Comparison of ENCODE assay signal across 8 mouse cellular contexts in genomic region chr4:147187283-147187965, GRCm38 (mm10). TPM values are rescaled to one million over a fixed set of nuclear protein-coding genes. Genes with fewer than 3 reads are reported as not detected.
DNase-seq lines count a peak whose midpoint lies in the region; ATAC-seq and TF ChIP-seq lines count a peak whose summit lies in the region.
"Not testable (repeated sequence)": the region's sequence is repeated elsewhere in the genome, so short reads cannot be mapped to it uniquely, and the experiment has no call there.
"Had no signal": no experiment of that assay in that cellular context is flagged by ENCODE, and none has a peak within 500 bp of the region (broad histone marks: within the 10 kb centered on the region; RNA-seq: fewer than 3 reads in every experiment).

No protein-coding gene starts in this region.

- H3K4me1 ChIP-seq in forebrain, embryonic 10.5 days; heart, embryonic 15.5 days (replicated peaks); intestine, postnatal 0 days (replicated peaks; ENCODE audit: control insufficient read depth, insufficient read depth, low read length); liver, embryonic 13.5 days (replicated peaks); midbrain, embryonic 12.5 days: not testable (repeated sequence)

- not testable (repeated sequence) for H3K27me3 ChIP-seq in forebrain, embryonic 10.5 days (ENCODE audit: poor library complexity, severe bottlenecking); heart, embryonic 15.5 days; intestine, postnatal 0 days (replicated peaks; ENCODE audit: control insufficient read depth, insufficient read depth, low read length); liver, embryonic 13.5 days; midbrain, embryonic 12.5 days

- H3K27ac ChIP-seq in forebrain, embryonic 10.5 days; heart, embryonic 15.5 days; intestine, postnatal 0 days (ENCODE audit: low read depth, low read length); liver, embryonic 13.5 days; midbrain, embryonic 12.5 days (replicated peaks): not testable (repeated sequence)

- not testable (repeated sequence) for H3K4me3 ChIP-seq in forebrain, embryonic 10.5 days; heart, embryonic 15.5 days; liver, embryonic 13.5 days (replicated peaks); midbrain, embryonic 12.5 days
- 0 out of 2 replicates have a peak overlapping the region, but pooled peaks have one; percentile 4 for H3K4me3 ChIP-seq in intestine, postnatal 0 days (ENCODE audit: low read depth, low read length)

- 70% methylated on average over 70 of the region's 71 CpGs for WGBS in forebrain, embryonic 10.5 days
- WGBS in heart, embryonic 15.5 days = 51% methylated on average over 71 of the region's 71 CpGs
- 63% methylated on average over 65 of the region's 71 CpGs for WGBS in intestine, postnatal 0 days
- WGBS in liver, embryonic 13.5 days (ENCODE audit: insufficient replicate concordance) = 54% methylated on average over 69 of the region's 71 CpGs
- 73% methylated on average over 70 of the region's 71 CpGs for WGBS in midbrain, embryonic 12.5 days

- ATAC-seq in heart, embryonic 15.5 days (replicated peaks; ENCODE audit: insufficient number of reproducible peaks, insufficient read depth, low FRiP score, low read depth) = peak; percentile 75
- ATAC-seq in intestine, postnatal 0 days = peak; percentile 47
- ATAC-seq in liver, embryonic 13.5 days (ENCODE audit: low read depth) = peak; percentile 58
- ATAC-seq in midbrain, embryonic 12.5 days (ENCODE audit: low FRiP score, low read depth) = peak; percentile 76

- H3K9ac ChIP-seq in heart, embryonic 15.5 days; intestine, postnatal 0 days (ENCODE audit: low read depth, low read length); liver, embryonic 13.5 days; midbrain, embryonic 12.5 days (replicated peaks): not testable (repeated sequence)

- not testable (repeated sequence) for H3K4me2 ChIP-seq in heart, embryonic 15.5 days; intestine, postnatal 0 days (replicated peaks; ENCODE audit: low read depth); liver, embryonic 13.5 days; midbrain, embryonic 12.5 days (replicated peaks)

- H3K9me3 ChIP-seq in forebrain, embryonic 10.5 days = peaks cover 15% of the 10 kb centered on the region
- not testable (repeated sequence) for H3K9me3 ChIP-seq in heart, embryonic 15.5 days (replicated peaks); intestine, postnatal 0 days (ENCODE audit: control insufficient read depth); liver, embryonic 13.5 days (replicated peaks); midbrain, embryonic 12.5 days

- DNase-seq in WW6 (ENCODE audit: low read depth, low spot score) = peak; percentile 43
- peak; percentile 14 for DNase-seq in forebrain, embryonic 10.5 days (ENCODE audit: extremely low spot score, low spot score)
- not testable (repeated sequence) for DNase-seq in liver, embryonic 13.5 days
- DNase-seq in retina, postnatal 1 day = peak; percentile 0

- H3K36me3 ChIP-seq in forebrain, embryonic 10.5 days (replicated peaks); heart, embryonic 15.5 days; intestine, postnatal 0 days (ENCODE audit: control insufficient read depth, insufficient read depth); liver, embryonic 13.5 days; midbrain, embryonic 12.5 days: not testable (repeated sequence)

- not testable (repeated sequence) for TF ChIP-seq CTCF in intestine, postnatal 0 days (IDR thresholded peaks at IDR 0.05; ENCODE audit: low read depth)

RNA-seq across cellular contexts. Expression of gene Zfp991, which starts 55.6 kb away (rescaled TPM):
- 7.8 and 8.3 TPM in 2 replicates for polyA plus RNA-seq in forebrain, embryonic 10.5 days (2016; fragmentation: Nextera tagmentation; extraction: Ambion mirVana)
- 4.1 and 5.6 TPM in 2 replicates for polyA plus RNA-seq in heart, embryonic 15.5 days (2015; fragmentation: Nextera tagmentation; extraction: Ambion mirVana)
- 9.1 and 9.9 TPM in 2 replicates for polyA plus RNA-seq in intestine, postnatal 0 days (2015; fragmentation: Nextera tagmentation; extraction: Ambion mirVana)
- 6.2 and 6.8 TPM in 2 replicates for polyA plus RNA-seq in liver, embryonic 13.5 days (2015; fragmentation: Nextera tagmentation; extraction: Ambion mirVana)
- 5.0 and 6.0 TPM in 2 replicates for polyA plus RNA-seq in midbrain, embryonic 12.5 days (2016; fragmentation: Nextera tagmentation; extraction: Ambion mirVana)
- polyA plus RNA-seq: small intestine, adult 2 months had no signal
